Mouse (Mus musculus) stomach, postnatal 0 days (tissue): ENCODE results near the gene Kri1.

Experiments used
- CTCF ChIP-seq: IDR thresholded peaks from 2 replicates; pipeline ENCODE4 v1.5.1; 2016; ENCODE audit warnings: antibody characterized with exemption, low read depth, mild to moderate bottlenecking, moderate library complexity
- EP300 ChIP-seq: optimal IDR thresholded peaks from 2 replicates; pipeline ENCODE3; 2016; ENCODE audit warnings: antibody characterized with exemption

DNA sequence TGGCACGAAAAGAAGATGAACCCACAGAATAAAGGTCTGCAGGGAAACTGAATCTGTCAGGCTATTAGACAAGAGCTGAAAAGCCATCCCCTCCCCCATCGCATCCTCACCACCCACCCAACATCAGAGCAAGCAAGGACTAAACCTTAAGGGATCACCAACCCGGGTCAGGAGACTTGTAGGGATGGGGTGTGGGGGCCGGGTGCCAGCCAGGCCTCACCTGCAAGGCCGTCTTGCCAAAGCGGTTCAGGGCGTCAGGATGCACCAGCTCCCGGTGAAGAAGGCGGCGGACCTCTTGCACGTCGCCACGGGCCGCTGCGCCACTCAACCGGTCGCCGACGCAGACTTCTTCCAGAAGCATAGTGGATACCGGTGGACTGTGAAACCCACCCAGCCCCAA is 2.8 kb upstream of the Kri1 start:
- TF ChIP-seq CTCF (no peak), EP300 (no peak)
